Mouse (Mus musculus) embryonic facial prominence, embryonic 11.5 days (tissue): ENCODE measurements at regions not wholly inside any gene's neighbourhood (a gene's known extent, or its start where the extent isn't known, plus 50 kb on each side); places are given as distances from the start of the nearest gene placed in this dataset.

Experiments
- ATAC-seq: fragments of 200-750 bp; cut with Nextera tagmentation; replicated peaks from 2 replicates; pipeline ENCODE4 v1.8.0; 2017; ENCODE audit warnings: low read depth; ENCODE audit not compliant: insufficient number of reproducible peaks, low FRiP score, low TSS enrichment
- DNase-seq: peaks from one replicate; pipeline ENCODE4 v3.0.0-alpha.2; 2015; ENCODE audit warnings: low spot score
- H3K27ac ChIP-seq: fragments of 300-500 bp; sonication (generic); replicated peaks from 2 replicates; pipeline ENCODE4 v1.5.1; 2014; ENCODE audit warnings: mild to moderate bottlenecking, low read depth, low read length, control low read depth
- H3K27me3 ChIP-seq: fragments of 300-500 bp; sonication (generic); 2 replicates; pipeline ENCODE4 v1.6.1; 2014; ENCODE audit warnings: mild to moderate bottlenecking, low read length, moderate library complexity, mixed read lengths; ENCODE audit not compliant: control insufficient read depth, insufficient read depth
- H3K36me3 ChIP-seq: fragments of 300-500 bp; sonication (generic); replicated peaks from 2 replicates; pipeline ENCODE4 v1.6.1; 2014; ENCODE audit warnings: low read depth, mild to moderate bottlenecking, low read length, moderate library complexity, mixed read lengths; ENCODE audit not compliant: control insufficient read depth, insufficient read depth
- H3K4me1 ChIP-seq: fragments of 300-500 bp; sonication (generic); 2 replicates; pipeline ENCODE4 v1.6.1; 2014; ENCODE audit warnings: low read length, mixed read lengths; ENCODE audit not compliant: control insufficient read depth, insufficient read depth
- H3K4me2 ChIP-seq: fragments of 300-500 bp; sonication (generic); 2 replicates; pipeline ENCODE4 v1.6.1; 2014; ENCODE audit warnings: low read depth, mild to moderate bottlenecking, control low read depth, low read length, moderate library complexity
- H3K4me3 ChIP-seq: fragments of 300-500 bp; sonication (generic); 2 replicates; pipeline ENCODE4 v1.5.1; 2014; ENCODE audit warnings: low read depth, low read length, control low read depth
- H3K9ac ChIP-seq: fragments of 300-500 bp; sonication (generic); replicated peaks from 2 replicates; pipeline ENCODE4 v1.6.1; 2014; ENCODE audit warnings: mild to moderate bottlenecking, control low read depth, low read length
- H3K9me3 ChIP-seq: fragments of 300-500 bp; sonication (generic); replicated peaks from 2 replicates; pipeline ENCODE4 v1.6.1; 2016; ENCODE audit warnings: mild to moderate bottlenecking, low read length, inconsistent platforms, mixed read lengths; ENCODE audit not compliant: control insufficient read depth
- WGBS: fragments of 180-500 bp; shearing (Covaris S2); extraction: QIAGEN DNeasy Blood & Tissue Kit; methylation state at CpG from one replicate; pipeline ENCODE4 v1.1.7; 2014; 5-methylcytosine and 5-hydroxymethylcytosine counted together

- Histone ChIP-seq H3K4me3 (no peak overlapping the region), H3K4me2 (no peak overlapping the region), H3K27ac (no peak overlapping the region), H3K9ac (no peak overlapping the region), H3K4me1 (no peaks in the 10 kb centered on the region), H3K9me3 (no peaks in the 10 kb centered on the region), H3K27me3 (no peaks in the 10 kb centered on the region), H3K36me3 (no peaks in the 10 kb centered on the region)
- DNase-seq (no peak), ATAC-seq (no peak)
- 81% methylated on average over 9 of the region's 9 CpGs for WGBS
These were observed 89.8 kb downstream of the Erv3 start for GRCm38 (mm10) chr2:131769656-131770210.

- Histone ChIP-seq H3K27me3 (no peaks in the 10 kb centered on the region), H3K27ac (no peak overlapping the region), H3K4me1 (no peaks in the 10 kb centered on the region), H3K9ac (no peak overlapping the region), H3K4me2 (no peak overlapping the region), H3K4me3 (no peak overlapping the region), H3K36me3 (no peaks in the 10 kb centered on the region), H3K9me3 (no peaks in the 10 kb centered on the region)
- ATAC-seq (no peak), DNase-seq (no peak)
- WGBS = 96% methylated on average over 9 of the region's 9 CpGs
These were observed 93.0 kb downstream of the Erv3 start for GRCm38 (mm10) chr2:131766500-131766899.

GRCm38 (mm10) chr2:131761507-131761906 lies 98.0 kb downstream of the Erv3 start:
- Histone ChIP-seq H3K9me3 (no peaks in the 10 kb centered on the region), H3K4me2 (no peak overlapping the region), H3K4me1 (no peaks in the 10 kb centered on the region), H3K9ac (no peak overlapping the region), H3K27ac (no peak overlapping the region), H3K36me3 (no peaks in the 10 kb centered on the region), H3K27me3 (no peaks in the 10 kb centered on the region), H3K4me3 (no peak overlapping the region)
- WGBS = 91% methylated on average over 2 of the region's 2 CpGs
- ATAC-seq = no peak
- DNase-seq = no peak

- Histone ChIP-seq H3K27ac (no peak overlapping the region), H3K4me2 (no peak overlapping the region), H3K36me3 (no peaks in the 10 kb centered on the region), H3K9ac (no peak overlapping the region), H3K4me3 (no peak overlapping the region), H3K4me1 (no peaks in the 10 kb centered on the region), H3K9me3 (no peaks in the 10 kb centered on the region), H3K27me3 (no peaks in the 10 kb centered on the region)
- ATAC-seq (no peak), DNase-seq (no peak)
- 80% methylated on average over 7 of the region's 7 CpGs for whole genome bisulfite sequencing
These were observed 102.2 kb downstream of the Erv3 start for GRCm38 (mm10) chr2:131757183-131757903.

- no peak overlapping the region for H3K9ac ChIP-seq
- WGBS = 55% methylated on average over 2 of the region's 2 CpGs
- DNase-seq (no peak), ATAC-seq (no peak)
- H3K4me3 ChIP-seq = no peak overlapping the region
- no peak overlapping the region for H3K4me2 ChIP-seq
- no peak overlapping the region for H3K27ac ChIP-seq
- no peaks in the 10 kb centered on the region for H3K9me3 ChIP-seq
- H3K27me3 ChIP-seq = no peaks in the 10 kb centered on the region
- no peaks in the 10 kb centered on the region for H3K36me3 ChIP-seq
- H3K4me1 ChIP-seq = no peaks in the 10 kb centered on the region
These were observed 104.4 kb downstream of the Erv3 start for GRCm38 (mm10) chr2:131755107-131755506.

- Histone ChIP-seq H3K4me3 (no peak overlapping the region), H3K27ac (no peak overlapping the region), H3K4me1 (no peaks in the 10 kb centered on the region), H3K36me3 (no peaks in the 10 kb centered on the region), H3K9me3 (no peaks in the 10 kb centered on the region), H3K9ac (no peak overlapping the region), H3K27me3 (no peaks in the 10 kb centered on the region), H3K4me2 (no peak overlapping the region)
- ATAC-seq (no peak), DNase-seq (no peak)
- 68% methylated on average over 2 of the region's 2 CpGs for WGBS
These were observed 106.1 kb downstream of the Erv3 start for GRCm38 (mm10) chr2:131753436-131753835.

GRCm38 (mm10) chr2:131750679-131751078 lies 108.9 kb downstream of the Erv3 start:
- H3K4me3 ChIP-seq = no peak overlapping the region
- H3K4me1 ChIP-seq = no peaks in the 10 kb centered on the region
- H3K36me3 ChIP-seq = no peaks in the 10 kb centered on the region
- 73% methylated on average over 6 of the region's 6 CpGs for WGBS
- H3K4me2 ChIP-seq = no peak overlapping the region
- H3K27ac ChIP-seq = no peak overlapping the region
- ATAC-seq = no peak
- H3K27me3 ChIP-seq = no peaks in the 10 kb centered on the region
- DNase-seq = no peak
- no peak overlapping the region for H3K9ac ChIP-seq
- no peaks in the 10 kb centered on the region for H3K9me3 ChIP-seq

- H3K36me3 ChIP-seq = no peaks in the 10 kb centered on the region
- H3K27ac ChIP-seq = no peak overlapping the region
- 61% methylated on average over 4 of the region's 4 CpGs for WGBS
- H3K9me3 ChIP-seq = no peaks in the 10 kb centered on the region
- DNase-seq = no peak
- no peak overlapping the region for H3K9ac ChIP-seq
- H3K4me1 ChIP-seq = no peaks in the 10 kb centered on the region
- no peaks in the 10 kb centered on the region for H3K27me3 ChIP-seq
- no peak overlapping the region for H3K4me2 ChIP-seq
- no peak overlapping the region for H3K4me3 ChIP-seq
- ATAC-seq = no peak
These were observed 109.3 kb downstream of the Erv3 start for GRCm38 (mm10) chr2:131750206-131750605.
